ENCODE assay signal across 21 mouse cellular contexts in genomic region chr9:30599756-30600155, GRCm38 (mm10).
DNase-seq lines count a peak whose midpoint lies in the region; TF ChIP-seq lines count a peak whose summit lies in the region.
"Had no signal": no experiment of that assay in that cellular context is flagged by ENCODE, and none has a peak within 500 bp of the region (broad histone marks: within the 10 kb centered on the region; RNA-seq: fewer than 3 reads in every experiment).

No protein-coding gene starts in this region.

- TF ChIP-seq CTCF in kidney, adult 2 months (conservative IDR thresholded peaks at IDR 0.05; ENCODE audit: insufficient read depth, insufficient read length, low read depth, low read length) = no peak
- TF ChIP-seq CTCF in E14TG2a.4 (conservative IDR thresholded peaks at IDR 0.05; ENCODE audit: low read length) = no peak

- no peak for TF ChIP-seq POLR2A in kidney, adult 2 months (IDR thresholded peaks at IDR 0.05; ENCODE audit: low read depth, low read length)

- H3K4me3 ChIP-seq in kidney, adult 2 months (ENCODE audit: insufficient read depth, low read depth, low read length) = no peak overlapping the region
- peak overlapping the region; percentile 54 for H3K4me3 ChIP-seq in E14TG2a.4 (replicated peaks; ENCODE audit: low read length)
- H3K4me3 ChIP-seq: embryonic facial prominence, embryonic 12.5 days; forebrain, embryonic 15.5 days; heart, adult 2 months; heart, embryonic 15.5 days; hindbrain, embryonic 13.5 days had no signal

- peak; percentile 56 for DNase-seq in kidney, adult 2 months
- DNase-seq in kidney, adult 11 months = no peak
- peak; percentile 48 for DNase-seq in R1 (ENCODE audit: low read depth, low spot score)
- peak; percentile 7 for DNase-seq in kidney, postnatal 14 days
- no peak for DNase-seq in ovary, postnatal 36 days (ENCODE audit: low spot score)
- DNase-seq in cerebellum, adult 11 months = no peak
- no peak for DNase-seq in left cerebral cortex, adult 18-20 months (ENCODE audit: low spot score in 2 of 2)
- DNase-seq: adrenal gland, postnatal 14 days; B cell, adult 2 months; cerebellum, adult 2 months; cerebellum, postnatal 14 days; gastrocnemius, postnatal 14 days; heart, adult 2 months; heart, postnatal 14 days had no signal

- H3K9me3 ChIP-seq in E14TG2a.4 (ENCODE audit: low read length) = peaks cover 36% of the 10 kb centered on the region
- H3K9me3 ChIP-seq: embryonic facial prominence, embryonic 12.5 days; forebrain, embryonic 15.5 days; G1E; heart, embryonic 15.5 days; hindbrain, embryonic 13.5 days had no signal

- H3K4me1 ChIP-seq in kidney, adult 2 months (ENCODE audit: control insufficient read depth, insufficient read depth, low read length) = no peaks in the 10 kb centered on the region
- H3K4me1 ChIP-seq in E14TG2a.4 (replicated peaks; ENCODE audit: low read depth, low read length) = peaks cover 30% of the 10 kb centered on the region
- H3K4me1 ChIP-seq: embryonic facial prominence, embryonic 12.5 days; forebrain, embryonic 15.5 days; heart, embryonic 15.5 days; hindbrain, embryonic 13.5 days had no signal

- WGBS in kidney, adult 2 months = 47% methylated on average over 7 of the region's 7 CpGs

- H3K27ac ChIP-seq in kidney, adult 2 months (ENCODE audit: insufficient read depth, low read depth, low read length) = no peak overlapping the region
- H3K27ac ChIP-seq: embryonic facial prominence, embryonic 12.5 days; forebrain, embryonic 15.5 days; heart, adult 2 months; heart, embryonic 15.5 days; hindbrain, embryonic 13.5 days; hindbrain, postnatal 0 days had no signal

- no peaks in the 10 kb centered on the region for H3K27me3 ChIP-seq in kidney, adult 2 months (replicated peaks; ENCODE audit: control insufficient read depth, insufficient read depth, low read length)
- H3K27me3 ChIP-seq in E14TG2a.4 (ENCODE audit: insufficient read depth, low read length) = no peaks in the 10 kb centered on the region
- H3K27me3 ChIP-seq: embryonic facial prominence, embryonic 12.5 days; forebrain, embryonic 15.5 days; heart, embryonic 15.5 days; hindbrain, embryonic 13.5 days had no signal

- no peaks in the 10 kb centered on the region for H3K36me3 ChIP-seq in kidney, adult 2 months (ENCODE audit: control insufficient read depth, insufficient read depth, low read length)
- no peaks in the 10 kb centered on the region for H3K36me3 ChIP-seq in E14TG2a.4 (ENCODE audit: insufficient read depth, low read length)
- H3K36me3 ChIP-seq: embryonic facial prominence, embryonic 12.5 days; forebrain, embryonic 15.5 days; G1E; heart, embryonic 15.5 days; hindbrain, embryonic 13.5 days had no signal

Comparison
In these comparisons a context has a peak if more than half of its experiments do, and no peak if none do; other contexts are left out.
1. DNase-seq: peak in kidney, adult 2 months (single experiment), R1 (single experiment) and kidney, postnatal 14 days (single experiment); none in kidney, adult 11 months (single experiment), ovary, postnatal 36 days (single experiment), cerebellum, adult 11 months (single experiment) and left cerebral cortex, adult 18-20 months (0 of 2).